Mouse (Mus musculus) hindbrain, embryonic 15.5 days (tissue): ENCODE data around the gene Nek2. TPM values are rescaled to one million over a fixed set of nuclear protein-coding genes. Genes with fewer than 3 reads are reported as not detected.

Experiments
- ATAC-seq: fragments of 200-750 bp; cut with Nextera tagmentation; 2 replicates; pipeline ENCODE4 v1.8.0; 2017; ENCODE audit warnings: low read depth, moderate number of reproducible peaks, moderate TSS enrichment; ENCODE audit not compliant: low FRiP score
- H3K27ac ChIP-seq: fragments of 300-500 bp; sonication (generic); replicated peaks from 2 replicates; pipeline ENCODE4 v1.5.1; 2015; ENCODE audit warnings: mild to moderate bottlenecking, inconsistent platforms
- H3K27me3 ChIP-seq: fragments of 300-500 bp; sonication (generic); 2 replicates; pipeline ENCODE4 v1.6.1; 2015; ENCODE audit warnings: control low read depth, inconsistent platforms
- H3K36me3 ChIP-seq: fragments of 300-500 bp; sonication (generic); 2 replicates; pipeline ENCODE4 v1.6.1; 2015; ENCODE audit warnings: control low read depth, inconsistent platforms
- H3K4me1 ChIP-seq: fragments of 300-500 bp; sonication (generic); replicated peaks from 2 replicates; pipeline ENCODE4 v1.6.1; 2015; ENCODE audit warnings: control low read depth, inconsistent platforms
- H3K4me2 ChIP-seq: fragments of 300-500 bp; sonication (generic); 2 replicates; pipeline ENCODE4 v1.6.1; 2015; ENCODE audit warnings: moderate library complexity, mild to moderate bottlenecking, inconsistent platforms
- H3K4me3 ChIP-seq: fragments of 300-500 bp; sonication (generic); 2 replicates; pipeline ENCODE4 v1.5.1; 2015; ENCODE audit warnings: mild to moderate bottlenecking, inconsistent platforms
- H3K9ac ChIP-seq: fragments of 300-500 bp; sonication (generic); 2 replicates; pipeline ENCODE4 v1.6.1; 2015; ENCODE audit warnings: inconsistent platforms
- H3K9me3 ChIP-seq: fragments of 300-500 bp; sonication (generic); 2 replicates; pipeline ENCODE4 v1.6.1; 2016; ENCODE audit warnings: control low read depth, inconsistent platforms
- WGBS: fragments of 180-500 bp; shearing (Covaris S2); methylation state at CpG from one replicate; pipeline ENCODE4 v1.1.7; 2015; 5-methylcytosine and 5-hydroxymethylcytosine counted together
- polyA plus RNA-seq: library from polyadenylated mRNA; unstranded; fragments of >200 nt; fragmentation: Nextera tagmentation; extraction: Ambion mirVana; gene quantifications from 2 replicates; pipeline ENCODE4 v1.2.1, GENCODE M21; 2015

Nek2 gene
- polyA plus RNA-seq, 1 experiment from 2014 or later = 8.6 TPM

DNA sequence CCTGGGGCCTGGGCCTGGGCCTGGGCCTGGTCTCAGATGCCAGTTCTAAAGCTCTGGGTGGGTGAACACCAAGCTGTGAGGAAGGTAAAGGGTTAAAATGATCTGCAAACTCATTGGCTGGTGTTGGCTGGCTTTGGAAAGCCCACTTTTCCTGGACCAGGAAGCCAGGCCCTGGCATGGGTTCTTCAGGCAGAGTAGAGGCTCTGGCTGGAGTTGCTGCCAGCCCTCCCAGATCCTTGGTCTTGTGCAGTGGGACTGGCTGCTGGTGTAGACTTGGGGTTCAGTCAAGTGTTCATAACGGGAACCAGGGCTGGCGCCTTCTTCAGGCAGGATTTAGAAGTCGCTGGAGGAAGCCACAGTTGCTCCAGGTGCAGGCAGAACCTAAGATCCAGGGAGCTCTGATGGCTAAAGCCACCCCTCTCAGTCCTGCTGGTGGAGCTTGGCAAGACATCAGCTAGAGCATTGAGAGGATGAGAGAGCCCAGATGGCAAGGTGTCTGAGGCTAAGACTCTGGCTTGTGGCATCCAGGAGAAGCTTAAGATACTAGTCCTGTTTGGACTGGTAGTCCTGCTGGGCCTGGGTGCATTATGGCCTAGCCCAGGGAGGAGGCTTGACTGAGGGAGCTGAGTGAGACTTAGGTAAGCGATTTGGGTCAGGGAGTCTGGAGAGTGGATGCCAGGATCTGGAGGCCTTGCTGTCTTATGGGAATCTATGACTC, 42.7 kb downstream of the Nek2 start:
- H3K27me3 ChIP-seq = no peaks in the 10 kb centered on the region
- H3K27ac ChIP-seq = no peak overlapping the region
- 0 out of 2 replicates have a peak, but pooled peaks cover 7% of the 10 kb centered on the region for H3K4me1 ChIP-seq
- H3K4me2 ChIP-seq = no peak overlapping the region
- H3K4me3 ChIP-seq = no peak overlapping the region
- ATAC-seq = no peak
- H3K36me3 ChIP-seq = no peaks in the 10 kb centered on the region
- H3K9ac ChIP-seq = no peak overlapping the region
- H3K9me3 ChIP-seq = no peaks in the 10 kb centered on the region
- 82% methylated on average over 4 of the region's 4 CpGs for WGBS

DNA sequence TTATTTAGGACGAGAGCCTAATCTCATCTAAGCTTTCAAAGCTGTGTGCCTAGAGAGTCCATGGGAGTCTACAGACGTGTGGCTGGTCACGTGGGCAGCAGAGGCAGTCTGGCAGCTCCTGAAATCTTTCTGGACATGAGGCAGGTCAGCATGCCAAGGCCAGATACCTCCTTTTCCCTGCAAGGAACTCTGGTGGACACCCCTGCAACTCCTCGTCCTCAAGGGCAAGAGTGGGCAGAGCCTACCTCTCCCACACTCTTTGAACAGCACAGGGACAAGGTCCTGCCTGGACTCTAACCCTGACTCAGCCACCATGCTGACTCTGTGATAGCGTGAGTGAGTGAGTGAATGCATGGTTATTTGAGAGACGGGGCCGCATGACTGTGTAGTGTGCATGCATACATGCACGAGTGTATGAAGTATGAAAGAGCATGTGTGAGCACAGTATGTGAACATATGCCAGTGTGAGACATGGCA, 43.3 kb downstream of the Nek2 start:
- H3K36me3 ChIP-seq = no peaks in the 10 kb centered on the region
- H3K27ac ChIP-seq = no peak overlapping the region
- no peak overlapping the region for H3K9ac ChIP-seq
- no peak overlapping the region for H3K4me2 ChIP-seq
- H3K9me3 ChIP-seq = no peaks in the 10 kb centered on the region
- 0 out of 2 replicates have a peak, but pooled peaks cover 7% of the 10 kb centered on the region for H3K4me1 ChIP-seq
- no peaks in the 10 kb centered on the region for H3K27me3 ChIP-seq
- H3K4me3 ChIP-seq = no peak overlapping the region
- ATAC-seq = no peak
- WGBS = 90% methylated on average over 8 of the region's 8 CpGs

DNA sequence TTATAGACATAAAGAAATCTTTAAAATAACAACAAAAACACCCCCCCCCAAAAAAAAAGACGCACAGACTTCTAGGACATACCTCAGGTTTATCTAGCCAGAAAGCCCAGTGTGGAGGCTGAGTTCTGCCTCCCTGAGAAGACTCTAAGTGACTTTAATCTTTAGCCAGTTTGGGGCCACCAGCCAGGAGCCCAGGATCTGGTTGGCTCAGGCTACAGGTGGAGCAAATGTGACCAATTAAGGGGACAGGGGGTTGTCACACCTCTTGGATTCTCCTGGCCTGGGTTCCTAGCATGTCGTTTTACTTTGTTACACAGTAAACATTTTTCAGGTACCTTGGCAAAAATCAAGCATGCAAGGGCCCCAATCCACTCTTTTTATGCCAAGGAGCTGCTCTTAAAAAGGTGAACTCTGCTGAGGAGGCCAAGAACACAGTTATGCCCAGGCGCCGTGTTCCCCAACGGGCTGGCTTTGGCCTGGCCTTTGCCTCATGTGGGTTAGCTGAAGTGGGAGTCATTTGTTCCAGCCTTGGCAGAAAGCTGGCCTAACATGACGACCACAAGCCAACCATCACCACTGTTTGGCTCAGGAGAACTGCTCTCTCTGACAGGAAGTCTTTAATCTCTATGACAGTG, 50.9 kb downstream of the Nek2 start:
- no peak overlapping the region for H3K27ac ChIP-seq
- H3K9ac ChIP-seq = no peak overlapping the region
- ATAC-seq = no peak
- no peaks in the 10 kb centered on the region for H3K9me3 ChIP-seq
- 86% methylated on average over 6 of the region's 6 CpGs for WGBS
- no peak overlapping the region for H3K4me2 ChIP-seq
- no peak overlapping the region for H3K4me3 ChIP-seq
- no peaks in the 10 kb centered on the region for H3K36me3 ChIP-seq
- no peaks in the 10 kb centered on the region for H3K4me1 ChIP-seq
- no peaks in the 10 kb centered on the region for H3K27me3 ChIP-seq

DNA sequence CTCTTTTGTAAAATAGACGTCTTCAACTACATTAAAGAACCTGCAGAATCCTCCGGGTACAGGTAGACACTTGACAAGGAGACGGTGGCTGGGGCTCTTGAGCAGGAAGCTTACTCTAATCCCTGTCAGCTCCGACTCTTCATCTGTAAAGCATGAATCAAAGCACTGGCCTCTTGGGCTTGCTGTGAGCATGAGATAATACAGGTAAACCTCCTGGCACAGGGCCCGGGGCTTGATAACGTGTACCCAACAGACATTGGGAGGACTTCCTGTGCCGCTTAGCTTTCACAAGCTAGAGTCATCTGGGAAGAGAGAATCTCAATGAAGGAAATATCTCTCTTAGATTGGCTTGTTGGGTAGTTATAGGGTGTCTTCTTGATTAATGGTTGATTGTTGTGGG, 53.8 kb downstream of the Nek2 start:
- Histone ChIP-seq H3K9ac (no peak overlapping the region), H3K36me3 (no peaks in the 10 kb centered on the region), H3K27me3 (no peaks in the 10 kb centered on the region), H3K4me2 (no peak overlapping the region), H3K9me3 (no peaks in the 10 kb centered on the region), H3K4me3 (no peak overlapping the region), H3K27ac (no peak overlapping the region), H3K4me1 (no peaks in the 10 kb centered on the region)
- 91% methylated on average over 7 of the region's 7 CpGs for WGBS
- ATAC-seq = no peak

DNA sequence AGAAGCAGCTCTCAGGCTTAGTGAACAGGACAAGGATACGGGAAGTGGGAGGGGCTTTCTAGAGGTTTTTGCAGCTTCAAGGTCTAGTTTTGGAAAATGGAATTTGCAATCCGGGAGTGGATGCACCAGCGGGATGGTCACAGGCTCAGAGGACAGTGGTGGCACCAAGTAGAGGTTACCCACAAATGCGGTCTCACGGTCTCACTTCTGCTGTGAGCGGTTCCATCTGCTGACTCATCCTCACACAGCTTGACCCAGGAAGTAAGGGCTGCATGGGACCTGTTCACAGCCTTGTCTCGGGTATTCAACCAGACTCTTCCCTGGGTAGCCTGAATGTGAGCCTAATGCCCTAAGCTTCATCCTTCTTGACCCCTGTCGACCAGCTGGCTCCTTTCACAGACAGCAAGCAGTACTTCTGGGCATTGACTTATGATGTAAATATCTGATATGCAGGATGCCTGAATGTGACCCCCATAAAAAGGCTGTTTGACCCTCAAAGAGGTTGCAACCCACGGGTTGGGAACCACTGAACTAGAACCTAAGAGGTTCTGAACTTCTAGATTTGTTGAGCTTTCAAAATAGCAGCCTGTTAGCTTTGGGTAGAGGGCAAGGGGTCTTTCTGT, 54.5 kb downstream of the Nek2 start:
- no peak for ATAC-seq
- Histone ChIP-seq H3K4me1 (no peaks in the 10 kb centered on the region), H3K9ac (no peak overlapping the region), H3K9me3 (no peaks in the 10 kb centered on the region), H3K4me2 (no peak overlapping the region), H3K4me3 (no peak overlapping the region), H3K27ac (no peak overlapping the region), H3K36me3 (no peaks in the 10 kb centered on the region), H3K27me3 (no peaks in the 10 kb centered on the region)
- WGBS = 70% methylated on average over 9 of the region's 9 CpGs

DNA sequence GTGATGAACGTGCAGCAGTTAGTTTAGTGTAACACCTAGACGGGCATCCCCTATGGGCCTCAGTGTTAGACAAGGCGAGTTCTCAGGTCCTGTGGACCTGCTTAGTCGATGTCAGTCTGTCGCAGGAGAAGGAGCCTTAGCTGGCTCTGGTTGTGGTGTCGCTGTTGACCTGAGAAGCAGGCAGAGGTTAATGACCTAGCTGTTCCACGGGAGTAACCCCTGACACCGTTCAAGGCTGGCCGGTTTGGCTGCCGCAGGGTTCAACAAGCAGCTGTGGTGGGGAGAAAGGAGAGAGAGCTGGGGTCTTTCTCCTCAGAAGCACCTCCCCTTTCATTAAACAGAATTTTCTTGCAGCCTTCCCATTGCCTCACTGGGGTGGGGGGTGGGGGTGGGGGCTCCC, 56.4 kb downstream of the Nek2 start:
- no peak for ATAC-seq
- Histone ChIP-seq H3K27me3 (no peaks in the 10 kb centered on the region), H3K9me3 (no peaks in the 10 kb centered on the region), H3K36me3 (no peaks in the 10 kb centered on the region), H3K4me2 (no peak overlapping the region), H3K4me1 (no peaks in the 10 kb centered on the region), H3K4me3 (no peak overlapping the region), H3K27ac (no peak overlapping the region), H3K9ac (no peak overlapping the region)
- WGBS = 73% methylated on average over 10 of the region's 10 CpGs

DNA sequence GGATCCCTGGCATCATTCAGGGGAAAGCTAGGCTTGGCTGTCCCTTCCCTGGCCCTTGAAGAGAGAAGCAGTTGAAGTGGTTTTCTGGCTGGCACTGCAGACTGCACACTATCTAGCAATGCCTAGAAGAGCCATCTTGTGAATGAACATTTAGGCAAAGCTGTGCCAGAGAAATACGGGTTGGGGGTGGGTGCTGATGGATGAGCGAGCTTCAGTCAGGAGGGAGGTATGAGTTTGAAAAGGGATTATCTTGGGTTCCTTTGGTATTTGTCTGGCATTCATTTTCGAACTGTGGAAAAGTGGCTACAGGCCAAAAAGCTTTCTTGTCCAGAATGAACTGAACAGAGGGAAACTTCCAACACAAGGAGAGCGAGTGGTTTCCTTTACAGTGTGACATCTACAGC, 57.3 kb downstream of the Nek2 start:
- 62% methylated on average over 4 of the region's 4 CpGs for WGBS
- Histone ChIP-seq H3K27me3 (no peaks in the 10 kb centered on the region), H3K27ac (no peak overlapping the region), H3K9me3 (no peaks in the 10 kb centered on the region), H3K4me1 (no peaks in the 10 kb centered on the region), H3K4me3 (no peak overlapping the region), H3K4me2 (no peak overlapping the region), H3K9ac (no peak overlapping the region), H3K36me3 (no peaks in the 10 kb centered on the region)
- 0 out of 2 replicates have a peak, but pooled peaks have one; percentile 45 for ATAC-seq

DNA sequence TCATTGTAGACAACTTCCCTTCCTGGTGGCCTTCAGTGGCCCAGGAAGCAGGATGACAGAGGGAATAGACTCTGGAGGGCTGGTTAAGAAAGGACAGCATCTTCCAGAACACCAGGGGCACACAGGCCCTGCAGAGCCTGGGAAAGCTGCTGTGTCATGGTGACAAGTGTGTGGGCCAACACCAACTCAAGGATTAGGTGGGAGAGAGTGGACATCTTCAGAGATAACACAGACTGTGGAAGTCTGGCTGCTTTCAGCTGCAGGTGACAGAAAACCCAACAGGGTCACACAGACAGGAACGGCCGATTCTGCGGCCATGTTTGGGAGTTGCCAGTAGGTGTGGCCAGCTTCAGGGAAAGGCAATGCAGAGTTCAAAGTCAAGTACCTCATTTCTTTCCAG, 59.0 kb downstream of the Nek2 start:
- no peak overlapping the region for H3K27ac ChIP-seq
- H3K9me3 ChIP-seq = no peaks in the 10 kb centered on the region
- H3K4me1 ChIP-seq = no peaks in the 10 kb centered on the region
- H3K4me3 ChIP-seq = no peak overlapping the region
- H3K9ac ChIP-seq = no peak overlapping the region
- no peak overlapping the region for H3K4me2 ChIP-seq
- no peak for ATAC-seq
- no peaks in the 10 kb centered on the region for H3K36me3 ChIP-seq
- 97% methylated on average over 3 of the region's 3 CpGs for WGBS
- H3K27me3 ChIP-seq = no peaks in the 10 kb centered on the region

DNA sequence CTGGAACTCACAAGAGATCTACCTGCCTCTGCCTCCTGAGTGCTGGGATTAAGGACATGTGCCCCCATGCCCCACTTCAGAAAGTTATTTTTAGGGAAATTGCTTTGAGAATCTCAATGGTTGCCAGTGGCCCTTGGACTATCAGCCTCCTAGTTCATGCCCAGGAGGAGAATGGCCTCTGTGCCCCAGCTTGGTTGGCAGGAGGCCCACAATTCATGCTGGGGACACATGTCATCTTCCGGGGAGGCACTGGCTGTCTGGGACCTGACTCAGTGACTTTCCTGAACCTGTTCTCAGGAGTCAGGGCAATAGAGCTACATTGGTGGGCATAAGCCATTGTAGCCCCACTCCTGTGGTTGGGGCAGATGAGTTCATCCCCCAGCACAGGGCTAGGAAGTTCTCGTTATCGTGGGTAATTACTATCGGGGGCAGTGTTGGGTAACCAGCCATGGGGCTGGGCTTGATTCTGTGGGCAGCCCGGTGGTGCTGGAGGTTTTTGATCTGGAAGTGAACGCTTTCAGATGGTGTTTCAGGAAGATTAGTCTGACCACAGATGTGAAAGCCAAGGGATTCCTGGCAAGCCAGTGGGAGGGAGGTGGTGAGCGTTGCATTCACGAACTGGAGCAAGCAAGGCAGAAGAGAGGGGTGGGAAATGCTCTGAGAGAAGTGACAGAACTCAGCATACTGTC, 59.8 kb downstream of the Nek2 start:
- no peak overlapping the region for H3K9ac ChIP-seq
- no peaks in the 10 kb centered on the region for H3K4me1 ChIP-seq
- no peak overlapping the region for H3K4me3 ChIP-seq
- no peaks in the 10 kb centered on the region for H3K9me3 ChIP-seq
- ATAC-seq = no peak
- no peak overlapping the region for H3K4me2 ChIP-seq
- WGBS = 81% methylated on average over 8 of the region's 8 CpGs
- H3K36me3 ChIP-seq = no peaks in the 10 kb centered on the region
- H3K27ac ChIP-seq = no peak overlapping the region
- no peaks in the 10 kb centered on the region for H3K27me3 ChIP-seq

DNA sequence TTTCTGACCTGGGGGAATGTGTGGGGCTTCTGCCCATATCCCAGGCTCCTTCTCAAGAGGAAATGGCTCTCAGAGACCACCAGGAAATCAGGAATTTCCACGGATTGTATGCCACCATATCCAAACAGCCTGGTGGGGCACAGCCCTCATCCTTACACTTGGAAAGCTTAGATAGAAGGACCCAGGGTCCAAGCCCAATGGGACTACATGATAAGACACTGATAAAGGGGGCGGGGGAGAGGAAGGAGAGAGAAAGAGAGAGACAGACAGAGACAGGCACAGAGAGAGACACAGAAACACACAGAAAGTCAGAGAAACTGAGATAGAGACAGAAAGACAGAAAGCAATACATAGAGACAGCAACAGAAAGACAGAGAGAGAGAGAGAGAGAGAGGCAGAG, 60.4 kb downstream of the Nek2 start:
- H3K4me2 ChIP-seq = no peak overlapping the region
- no peaks in the 10 kb centered on the region for H3K27me3 ChIP-seq
- no peaks in the 10 kb centered on the region for H3K36me3 ChIP-seq
- H3K4me1 ChIP-seq = no peaks in the 10 kb centered on the region
- H3K9me3 ChIP-seq = no peaks in the 10 kb centered on the region
- no peak for ATAC-seq
- H3K27ac ChIP-seq = no peak overlapping the region
- H3K4me3 ChIP-seq = no peak overlapping the region
- WGBS = 65% methylated on average over 2 of the region's 2 CpGs
- H3K9ac ChIP-seq = no peak overlapping the region
